Mouse (Mus musculus): ENCODE data around the gene Sec11a. TPM values are rescaled to one million over a fixed set of nuclear protein-coding genes. Genes with fewer than 3 reads are reported as not detected.

Gene Sec11a
- polyA plus RNA-seq, 1 experiment from 2014 or later: 152 TPM

GRCm38 (mm10) chr7:80855316-80855715, 92.3 kb downstream of the Sec11a start:
- Histone ChIP-seq H3K4me3 (no peak overlapping the region), H3K9ac (no peak overlapping the region), H3K4me1 (replicated peaks) (peaks cover 4% of the 10 kb centered on the region; the same call in 1 of the 2 replicates), H3K9me3 (replicated peaks) (0 out of 2 replicates have a peak, but pooled peaks cover 2% of the 10 kb centered on the region), H3K36me3 (no peaks in the 10 kb centered on the region), H3K4me2 (no peak overlapping the region), H3K27ac (ENCODE audit: poor library complexity, severe bottlenecking) (no peak overlapping the region), H3K27me3 (replicated peaks) (no peaks in the 10 kb centered on the region)
- no peak for ATAC-seq (ENCODE audit: insufficient number of reproducible peaks, low FRiP score)

Other genes with a start within 250 kb of the Sec11a start
- 41.3 and 42.0 TPM in 2 replicates for gene Iqgap1, start 121.8 kb downstream of the Sec11a start, polyA plus RNA-seq (2016; fragmentation: Nextera tagmentation; extraction: Ambion mirVana)
- gene Zscan2, start 86.9 kb downstream of the Sec11a start, polyA plus RNA-seq (2016; fragmentation: Nextera tagmentation; extraction: Ambion mirVana): 2.0 and 2.4 TPM in 2 replicates
- gene Wdr73, start 46.5 kb downstream of the Sec11a start, polyA plus RNA-seq (2016; fragmentation: Nextera tagmentation; extraction: Ambion mirVana): 18.8 and 19.9 TPM in 2 replicates
- 3.6 and 3.7 TPM in 2 replicates for gene Nmb, start 42.7 kb downstream of the Sec11a start, polyA plus RNA-seq (2016; fragmentation: Nextera tagmentation; extraction: Ambion mirVana)
- gene Zfp592, start 45.9 kb upstream of the Sec11a start, polyA plus RNA-seq (2016; fragmentation: Nextera tagmentation; extraction: Ambion mirVana): 15.2 and 18.1 TPM in 2 replicates
- gene Alpk3, start 109.8 kb upstream of the Sec11a start, polyA plus RNA-seq (2016; fragmentation: Nextera tagmentation; extraction: Ambion mirVana): 30.2 and 30.4 TPM in 2 replicates
- gene Slc28a1, start 167.0 kb upstream of the Sec11a start, polyA plus RNA-seq (2016; fragmentation: Nextera tagmentation; extraction: Ambion mirVana): 0.14 and 0.26 TPM in 2 replicates